Mouse (Mus musculus) cerebellum, adult 9-10 months (tissue): Measurements from ENCODE around the gene Rnf103.

ENCODE experiments used
- DNase-seq: peaks from one replicate; pipeline ENCODE4 v3.0.0; 2022

The Rnf103 gene

DNA sequence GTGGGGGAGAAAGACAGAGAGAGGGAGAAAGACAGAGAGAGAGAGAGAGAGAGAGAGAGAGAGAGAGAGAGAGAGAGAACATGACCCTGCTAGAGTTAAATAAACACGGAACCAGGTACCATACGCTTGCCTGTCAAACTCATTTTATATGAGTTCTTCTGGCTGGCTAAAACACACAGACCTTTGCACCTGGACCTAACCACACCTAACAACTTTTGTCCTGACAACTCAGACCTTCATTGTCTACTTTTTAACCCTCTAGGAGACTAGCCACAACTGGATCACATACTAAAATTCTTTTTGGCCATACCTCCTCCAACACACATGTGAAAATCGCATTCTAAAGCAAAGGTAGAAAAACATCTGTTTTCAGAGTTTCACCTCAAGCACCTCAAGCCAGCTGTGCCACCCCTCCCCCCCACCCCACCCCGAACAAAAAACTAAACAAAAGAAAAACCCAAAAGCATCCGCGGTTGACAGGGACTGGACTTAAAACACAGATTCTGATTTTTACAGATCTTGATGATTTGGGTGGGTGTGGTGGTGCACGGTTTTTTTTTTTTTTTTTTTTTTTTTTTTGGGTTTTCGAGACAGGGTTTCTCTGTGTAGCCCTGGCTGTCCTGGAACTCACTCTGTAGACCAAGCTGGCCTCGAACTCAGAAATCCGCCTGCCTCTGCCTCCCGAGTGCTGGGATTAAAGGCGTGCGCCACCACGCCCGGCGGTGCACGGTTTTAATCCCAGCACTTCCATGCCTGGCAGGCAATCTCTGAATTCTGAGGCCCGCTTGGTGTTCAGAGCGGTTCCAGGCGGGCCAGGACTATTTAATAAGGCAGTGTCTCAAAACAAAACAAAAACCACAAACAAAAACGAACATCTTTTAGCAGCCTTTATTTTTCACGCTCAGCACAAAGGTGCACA is 679 bp upstream of the Rnf103 start:
- no peak for DNase-seq

DNA sequence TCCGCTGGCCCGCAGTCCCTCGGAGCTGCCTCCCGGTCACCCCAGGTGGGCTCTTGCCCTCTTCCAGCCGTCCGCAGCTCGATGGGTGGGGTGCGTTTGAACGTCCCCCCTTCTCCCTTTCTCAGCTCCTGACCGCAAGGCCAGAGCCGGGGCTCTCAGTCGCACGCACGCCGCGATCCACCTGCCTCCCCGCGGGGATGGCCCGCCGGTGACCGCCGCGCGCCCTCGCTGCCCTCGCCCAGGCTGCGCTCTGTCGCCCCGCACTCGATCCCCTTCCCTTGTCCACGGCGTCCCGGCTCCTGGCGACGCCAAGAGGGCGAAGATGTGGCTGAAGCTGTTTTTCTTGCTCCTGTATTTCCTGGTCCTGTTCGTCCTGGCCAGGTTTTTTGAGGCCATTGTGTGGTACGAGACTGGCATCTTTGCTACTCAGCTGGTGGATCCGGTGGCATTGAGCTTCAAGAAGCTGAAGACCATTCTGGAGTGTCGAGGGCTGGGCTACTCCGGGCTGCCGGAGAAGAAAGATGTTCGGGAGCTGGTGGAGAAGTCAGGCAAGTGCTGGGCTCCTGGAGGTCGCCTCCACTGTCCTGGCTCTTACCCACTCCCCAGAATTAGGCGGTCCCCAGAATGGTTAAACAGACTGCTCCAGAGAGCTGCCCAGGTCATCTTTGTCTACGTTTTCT is 787 bp downstream of the Rnf103 start:
- peak; percentile 73 for DNase-seq

DNA sequence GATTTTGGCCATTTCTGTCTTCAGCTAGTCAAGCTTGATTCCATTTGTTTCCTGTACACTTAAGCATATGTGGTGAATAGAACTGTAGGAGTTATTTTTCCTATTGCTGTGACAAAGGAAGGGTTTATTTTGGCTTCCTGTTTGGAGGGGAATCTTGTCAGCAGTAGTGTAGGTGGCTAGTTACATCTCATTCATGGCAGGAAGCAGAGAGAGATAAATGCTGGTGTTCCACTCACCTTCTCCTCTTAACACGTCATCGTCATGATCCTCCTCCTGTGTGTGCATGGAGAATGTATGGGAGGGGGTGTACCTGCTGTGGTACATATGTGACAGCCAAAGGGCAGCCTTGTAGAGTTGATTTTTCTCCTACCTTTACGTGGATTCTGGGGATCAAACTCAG is 6.9 kb downstream of the Rnf103 start:
- no peak for DNase-seq

DNA sequence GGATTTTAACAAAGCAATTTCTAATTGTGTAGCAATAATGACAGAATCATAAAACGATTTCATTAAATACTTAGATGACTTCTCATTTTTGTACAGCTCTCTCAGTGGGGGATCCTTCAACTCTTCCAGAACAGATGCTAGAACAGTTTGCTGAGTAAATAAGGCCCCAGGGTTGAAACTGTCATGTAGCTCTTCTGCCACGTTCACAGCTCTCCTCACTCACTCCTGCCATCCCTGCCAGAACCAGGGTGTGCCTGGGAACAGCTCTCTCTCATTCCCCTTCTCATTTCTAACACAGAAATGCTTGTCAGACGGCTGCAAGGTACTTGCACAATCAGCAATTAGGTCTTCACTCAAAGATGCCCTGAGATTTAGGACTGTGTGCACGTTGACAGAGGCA is 9.3 kb downstream of the Rnf103 start:
- no peak for DNase-seq

DNA sequence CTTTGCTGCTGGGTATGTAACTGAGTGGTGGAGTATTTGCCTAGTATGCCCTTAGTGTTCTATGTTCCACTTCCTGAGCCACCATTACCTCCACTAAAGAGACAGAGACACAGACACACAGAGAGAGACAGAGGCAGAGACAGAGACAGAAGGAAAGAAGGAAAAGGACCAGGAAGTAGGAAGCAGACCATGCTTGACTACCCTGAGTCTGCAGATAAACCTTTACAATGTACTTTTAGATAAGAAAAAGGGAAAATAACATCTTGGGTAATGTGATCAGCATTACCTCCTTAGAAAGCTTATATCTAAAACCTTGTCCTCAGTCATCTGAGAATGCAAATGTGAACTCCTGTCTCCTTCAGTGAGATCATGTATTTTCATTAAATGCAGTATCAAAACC is 10.0 kb downstream of the Rnf103 start:
- no peak for DNase-seq

DNA sequence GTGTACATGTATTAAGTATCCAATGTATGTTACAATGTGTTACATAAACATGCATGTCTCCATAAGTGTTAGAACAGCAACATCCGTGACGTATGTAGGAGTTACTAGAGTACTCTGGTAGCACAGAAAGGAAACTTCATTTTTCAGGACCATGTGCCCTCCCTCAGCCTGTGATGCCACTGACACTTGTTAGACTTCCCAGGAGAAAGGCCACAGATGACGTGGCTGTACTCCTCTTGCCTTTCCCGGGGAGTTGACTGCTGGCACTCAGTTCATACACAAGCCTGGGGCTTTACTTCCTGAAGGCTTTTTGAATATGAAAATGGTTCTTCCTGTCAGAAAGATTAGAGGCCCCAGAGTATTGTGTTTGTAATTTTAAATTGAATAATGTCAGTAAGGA is 10.4 kb downstream of the Rnf103 start:
- no peak for DNase-seq

DNA sequence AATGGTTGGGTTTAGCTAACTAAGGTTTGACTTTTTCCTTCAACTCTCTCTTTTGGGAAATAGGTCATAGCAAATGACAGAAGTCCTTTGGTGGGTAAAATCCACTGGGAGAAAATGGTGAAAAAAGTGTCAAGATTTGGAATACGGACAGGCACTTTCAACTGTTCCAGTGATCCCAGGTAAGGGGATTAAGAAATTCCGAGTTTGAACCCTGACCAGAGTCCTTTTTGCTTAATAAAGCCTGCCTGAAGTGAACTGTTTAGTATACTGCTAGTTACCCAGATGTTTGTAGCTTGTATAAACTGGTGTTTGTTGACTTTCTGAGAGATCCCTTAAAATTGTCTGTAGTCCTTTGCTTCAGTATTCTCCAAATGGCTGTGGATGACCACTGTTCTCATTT is 12.0 kb downstream of the Rnf103 start:
- no peak for DNase-seq

DNA sequence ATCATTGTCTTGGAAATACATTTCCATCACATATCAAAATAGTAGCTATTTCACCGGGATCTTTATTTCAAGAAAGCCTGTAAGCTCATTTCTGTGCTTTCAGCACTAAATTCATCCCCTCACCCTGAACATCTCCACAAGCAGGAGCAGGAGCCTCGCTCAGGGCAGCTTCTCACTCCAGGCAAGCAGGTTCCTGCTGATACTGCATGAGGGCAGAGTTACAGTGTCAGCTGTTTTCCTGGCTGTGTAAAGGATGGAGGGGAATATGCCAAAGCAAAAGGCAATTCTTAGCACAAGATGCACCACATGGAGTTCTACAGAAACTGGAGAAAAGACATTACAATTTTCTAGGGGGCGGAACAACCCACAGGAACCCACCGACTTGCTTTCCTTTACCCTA is 25.8 kb downstream of the Rnf103 start:
- DNase-seq = peak; percentile 74

DNA sequence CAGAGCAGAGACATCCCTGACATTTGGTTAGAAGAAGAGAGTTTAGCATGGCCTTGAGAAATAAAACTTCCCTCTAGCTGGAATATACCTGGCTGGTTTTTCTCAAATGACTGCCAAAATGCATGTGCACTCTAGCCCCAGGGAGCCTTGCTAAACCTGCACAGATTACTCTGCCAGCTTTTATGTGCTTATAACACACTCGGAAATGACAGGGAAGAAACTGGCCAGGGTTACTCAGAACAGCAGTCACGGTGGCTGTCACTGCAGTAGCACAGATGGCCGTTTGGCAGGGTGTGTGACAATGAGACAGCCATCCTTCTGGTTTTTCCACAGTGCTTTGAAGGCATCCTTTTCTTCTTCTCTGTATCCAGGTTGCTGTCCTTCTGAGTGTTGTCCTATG is 31.9 kb downstream of the Rnf103 start:
- DNase-seq = peak; percentile 99

DNA sequence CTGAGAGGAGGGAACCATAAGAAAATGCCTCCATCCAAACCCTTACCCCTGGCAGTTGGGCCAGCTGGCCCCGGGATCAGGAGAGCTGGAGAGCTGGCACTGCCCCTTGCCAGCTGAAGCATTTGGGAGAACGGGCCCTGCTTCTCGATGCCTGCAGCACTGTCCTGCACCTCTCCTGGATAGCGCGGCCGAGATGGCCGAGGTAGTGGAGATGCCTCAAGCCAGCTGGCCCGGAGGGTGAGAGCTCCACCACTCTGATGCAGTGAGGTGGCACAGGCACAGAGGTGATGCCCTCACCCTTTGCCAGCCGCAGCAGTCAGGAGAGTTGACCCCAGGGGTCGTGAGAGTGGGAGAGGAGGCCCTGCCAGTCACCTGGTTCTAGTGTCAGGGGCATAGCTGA is 33.4 kb downstream of the Rnf103 start:
- DNase-seq = peak; percentile 76

DNA sequence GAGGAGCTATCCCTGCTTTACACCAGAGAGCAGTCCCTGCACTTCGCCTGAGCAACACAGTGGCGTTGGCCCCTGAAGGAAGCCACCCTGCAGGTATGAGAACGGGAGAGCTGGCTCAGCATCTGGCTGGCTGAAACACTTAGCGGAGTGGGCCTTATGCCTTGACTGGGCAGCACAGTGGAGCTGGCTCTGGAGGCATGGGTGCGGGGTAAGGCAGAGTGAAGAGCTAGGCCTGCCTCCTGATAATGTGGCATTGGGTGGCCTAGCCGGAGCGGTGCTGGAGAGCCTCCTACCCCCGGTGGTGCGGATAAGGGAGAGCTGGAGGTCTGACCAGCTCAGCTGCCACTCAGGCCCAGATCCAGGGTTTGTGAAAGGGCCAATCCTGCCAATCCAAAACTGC is 34.1 kb downstream of the Rnf103 start:
- DNase-seq = no peak

DNA sequence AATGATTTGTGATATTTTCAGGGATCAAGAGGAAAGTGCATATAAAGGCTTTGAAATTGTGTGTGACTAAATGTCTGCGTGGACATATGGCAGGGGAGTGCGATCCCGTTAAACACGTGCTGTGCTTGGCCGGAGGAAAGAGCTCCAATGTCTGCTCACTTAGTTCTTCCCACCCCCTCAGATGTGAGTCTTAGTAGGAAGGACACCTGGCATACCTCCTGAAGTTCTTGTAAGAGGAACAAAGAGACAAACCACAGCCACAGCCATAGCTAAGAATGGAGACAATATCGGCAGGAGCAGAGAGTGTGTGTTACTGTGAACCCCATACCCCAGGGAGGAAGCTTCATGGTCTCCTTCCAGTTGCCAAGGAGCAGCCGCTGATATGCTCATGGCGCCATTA is 36.5 kb downstream of the Rnf103 start:
- peak; percentile 82 for DNase-seq

DNA sequence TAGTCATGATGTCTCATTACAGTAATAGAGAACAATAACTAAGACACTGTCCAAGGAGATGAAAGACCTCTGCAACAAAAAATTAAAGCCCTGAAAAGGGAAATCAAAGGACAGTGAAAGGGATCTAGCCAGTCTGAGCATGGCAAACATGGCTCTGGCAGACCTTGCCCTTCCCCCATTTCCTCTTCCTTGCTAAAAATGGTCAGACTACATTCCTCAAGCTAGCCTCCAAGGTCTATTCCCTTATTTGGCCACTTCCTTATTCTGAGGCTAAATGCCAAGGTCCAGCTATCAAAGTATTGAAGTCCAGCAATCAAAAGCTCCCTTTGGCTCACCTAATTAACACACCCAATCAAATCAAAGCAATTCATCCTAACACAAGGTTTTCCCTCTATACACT is 43.6 kb downstream of the Rnf103 start:
- no peak for DNase-seq

DNA sequence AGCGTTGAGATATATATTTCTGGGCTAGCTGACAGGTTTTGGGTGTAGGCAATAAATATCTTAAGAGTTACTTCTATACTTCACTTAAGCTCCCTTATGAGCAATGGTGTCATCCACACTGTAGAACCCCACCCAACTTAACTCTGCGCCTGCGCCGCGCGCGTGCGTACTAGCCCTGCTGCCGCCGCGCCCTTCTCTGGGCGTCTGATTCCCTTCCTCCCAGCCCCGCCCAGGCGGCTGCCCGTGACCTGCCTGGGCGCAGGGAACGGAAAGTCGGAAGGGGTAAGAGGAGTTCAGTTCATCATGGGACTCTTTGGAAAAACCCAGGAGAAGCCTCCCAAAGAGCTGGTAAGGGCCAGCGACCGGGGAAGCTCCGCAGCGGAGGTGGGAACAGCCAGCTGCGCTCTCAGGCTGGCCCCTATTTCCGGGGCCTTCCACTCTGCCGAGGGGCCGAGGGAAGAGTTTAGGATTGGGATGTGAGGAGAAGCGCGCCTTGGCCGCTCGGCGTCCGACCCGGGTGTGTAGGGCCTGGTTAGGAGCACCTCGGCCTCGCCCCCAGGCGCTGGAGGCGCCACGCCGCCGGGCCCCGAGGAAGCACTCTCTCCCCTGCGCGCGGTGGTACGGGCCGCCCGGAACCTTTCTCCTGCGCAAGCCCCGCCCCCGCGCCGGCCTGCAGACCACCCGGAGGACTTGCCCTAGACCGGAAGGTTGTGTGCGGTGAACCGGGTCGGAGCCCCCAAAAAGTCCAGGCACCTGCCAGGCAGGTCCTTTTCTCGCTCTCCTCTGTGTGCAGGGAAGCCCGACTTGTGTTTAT is 50.2 kb downstream of the Rnf103 start, which contains the start of gene Chmp3:
TSS of gene Chmp3 (plus strand) at position 112 of the 814 bp plus-strand sequence.
- peak; percentile 96 for DNase-seq

DNA sequence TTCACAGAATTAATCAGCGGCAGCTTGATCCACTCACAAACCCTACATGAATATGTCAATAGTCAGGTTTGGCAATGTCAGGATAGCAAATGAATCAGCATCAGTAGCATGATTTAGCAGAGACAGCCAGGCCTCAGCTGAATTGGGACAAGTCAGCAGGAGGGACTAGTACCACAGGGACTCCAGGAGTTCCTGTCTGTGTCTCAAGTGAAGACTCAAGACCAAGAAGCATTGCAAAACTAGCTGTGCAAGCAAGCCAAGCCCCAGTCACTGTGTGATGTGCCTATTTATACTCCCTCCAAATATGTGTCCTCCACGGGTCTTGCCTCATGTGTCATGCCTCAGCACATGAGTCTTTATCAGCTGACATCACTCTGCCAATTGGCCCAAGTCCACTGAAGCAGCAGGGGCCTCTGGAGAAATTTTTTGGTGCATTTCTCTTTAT is 61.8 kb downstream of the Rnf103 start:
- no peak for DNase-seq

DNA sequence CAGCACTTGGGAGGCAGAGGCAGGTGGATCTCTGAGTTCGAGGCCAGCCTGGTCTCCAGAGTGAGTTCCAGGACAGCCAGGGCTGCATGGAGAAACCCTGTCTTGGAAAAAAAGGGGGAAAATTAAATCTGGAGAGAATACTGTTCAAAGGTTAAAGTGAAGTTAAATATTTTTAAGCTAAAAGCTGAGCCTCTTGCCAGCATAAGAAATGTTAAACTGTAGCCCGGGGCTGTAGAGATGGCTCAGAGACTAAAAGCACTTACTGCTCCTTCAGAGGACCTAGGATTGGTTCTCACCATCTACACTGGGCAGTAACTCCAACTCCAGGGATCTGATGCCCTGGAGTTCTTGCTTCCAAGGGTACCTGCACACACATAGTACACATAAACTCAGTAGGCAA is 63.1 kb downstream of the Rnf103 start:
- DNase-seq = no peak
